Mouse (Mus musculus) intestine, embryonic 14.5 days (tissue): ENCODE measurements at regions not wholly inside any gene's neighbourhood (a gene's known extent, or its start where the extent isn't known, plus 50 kb on each side); places are given as distances from the start of the nearest gene placed in this dataset.
A peak's percentile ranks its signal among the peaks of the same experiment; 100 is the strongest.

Source experiments
- ATAC-seq: fragments of 200-750 bp; cut with Nextera tagmentation; replicated peaks from 2 replicates; pipeline ENCODE4 v1.8.0; 2017; ENCODE audit warnings: low read depth, moderate number of reproducible peaks, moderate TSS enrichment, moderate library complexity; ENCODE audit not compliant: low FRiP score, low TSS enrichment
- DNase-seq: peaks from one replicate; pipeline ENCODE4 v3.0.0-alpha.2; 2018; ENCODE audit warnings: low spot score
- H3K27ac ChIP-seq: fragments of 300-500 bp; sonication (generic); 2 replicates; pipeline ENCODE4 v1.5.1; 2014; ENCODE audit warnings: low read depth, mild to moderate bottlenecking, control low read depth
- H3K27me3 ChIP-seq: fragments of 300-500 bp; sonication (generic); replicated peaks from 2 replicates; pipeline ENCODE4 v1.6.1; 2014; ENCODE audit warnings: low read length, control low read depth; ENCODE audit not compliant: control insufficient read depth, insufficient read depth
- H3K36me3 ChIP-seq: fragments of 300-500 bp; sonication (generic); 2 replicates; pipeline ENCODE4 v1.6.1; 2014; ENCODE audit warnings: low read length, control low read depth; ENCODE audit not compliant: control insufficient read depth, insufficient read depth
- H3K4me1 ChIP-seq: fragments of 300-500 bp; sonication (generic); replicated peaks from 2 replicates; pipeline ENCODE4 v1.6.1; 2014; ENCODE audit warnings: low read length, control low read depth, mixed read lengths; ENCODE audit not compliant: control insufficient read depth, insufficient read depth
- H3K4me2 ChIP-seq: fragments of 300-500 bp; sonication (generic); 2 replicates; pipeline ENCODE4 v1.6.1; 2014; ENCODE audit warnings: low read length
- H3K4me3 ChIP-seq: fragments of 300-500 bp; sonication (generic); 2 replicates; pipeline ENCODE4 v1.5.1; 2014; ENCODE audit warnings: low read depth, low read length, control low read depth, mixed read lengths
- H3K9ac ChIP-seq: fragments of 300-500 bp; sonication (generic); 2 replicates; pipeline ENCODE4 v1.6.1; 2014; ENCODE audit warnings: mild to moderate bottlenecking, low read length
- H3K9me3 ChIP-seq: fragments of 300-500 bp; sonication (generic); 2 replicates; pipeline ENCODE4 v1.6.1; 2016; ENCODE audit warnings: low read length, control low read depth; ENCODE audit not compliant: control insufficient read depth
- WGBS: fragments of 180-500 bp; shearing (Covaris S2); extraction: QIAGEN DNeasy Blood & Tissue Kit; methylation state at CpG from one replicate; pipeline ENCODE4 v1.1.7; 2014; 5-methylcytosine and 5-hydroxymethylcytosine counted together

DNA sequence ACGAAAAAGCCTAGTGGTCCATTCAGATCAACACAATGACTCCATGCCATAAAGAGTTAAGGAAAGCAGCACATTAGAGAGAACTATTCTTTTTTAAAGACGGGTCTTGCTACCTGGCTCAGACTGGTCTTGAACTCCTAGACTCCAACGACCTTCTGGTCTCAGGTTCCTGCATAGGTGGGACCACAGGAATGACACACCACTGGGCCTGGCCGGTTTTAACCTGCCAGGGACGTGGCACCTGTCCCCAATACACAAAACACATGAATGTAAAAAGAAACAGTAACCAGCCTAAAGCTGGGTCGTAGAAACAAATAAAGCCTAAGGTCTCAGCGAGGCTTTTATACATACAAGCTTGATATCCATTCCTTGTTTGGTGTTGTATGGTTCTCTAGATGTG is 67.9 kb downstream of the Hes1 start:
- Histone ChIP-seq H3K36me3 (no peaks in the 10 kb centered on the region), H3K9ac (no peak overlapping the region), H3K27ac (no peak overlapping the region), H3K4me3 (no peak overlapping the region), H3K4me1 (peaks cover 7% of the 10 kb centered on the region; the same call in 1 of the 2 replicates), H3K9me3 (no peaks in the 10 kb centered on the region), H3K27me3 (no peaks in the 10 kb centered on the region), H3K4me2 (no peak overlapping the region)
- 72% methylated on average over 7 of the region's 7 CpGs for WGBS
- ATAC-seq (no peak), DNase-seq (no peak)

- H3K27ac ChIP-seq, result no peak overlapping the region
- H3K27me3 ChIP-seq, result no peaks in the 10 kb centered on the region
- no peak overlapping the region for H3K9ac ChIP-seq
- ATAC-seq (no peak), DNase-seq (no peak)
- no peak overlapping the region for H3K4me3 ChIP-seq
- no peaks in the 10 kb centered on the region for H3K36me3 ChIP-seq
- peaks cover 7% of the 10 kb centered on the region; the same call in 1 of the 2 replicates for H3K4me1 ChIP-seq
- 48% methylated on average over 6 of the region's 6 CpGs for WGBS
- no peaks in the 10 kb centered on the region for H3K9me3 ChIP-seq
- no peak overlapping the region for H3K4me2 ChIP-seq
Observed at GRCm38 (mm10) chr16:30134642-30135165, 70.5 kb downstream of the Hes1 start.

- H3K4me2 ChIP-seq, result no peak overlapping the region
- no peaks in the 10 kb centered on the region for H3K27me3 ChIP-seq
- H3K36me3 ChIP-seq, result no peaks in the 10 kb centered on the region
- WGBS, result 88% methylated on average over 5 of the region's 5 CpGs
- H3K4me1 ChIP-seq, result peaks cover 7% of the 10 kb centered on the region; the same call in 1 of the 2 replicates
- no peak overlapping the region for H3K4me3 ChIP-seq
- H3K9ac ChIP-seq, result no peak overlapping the region
- DNase-seq (no peak), ATAC-seq (no peak)
- H3K9me3 ChIP-seq, result no peaks in the 10 kb centered on the region
- H3K27ac ChIP-seq, result no peak overlapping the region
Observed at GRCm38 (mm10) chr16:30136849-30137248, 72.7 kb downstream of the Hes1 start.

DNA sequence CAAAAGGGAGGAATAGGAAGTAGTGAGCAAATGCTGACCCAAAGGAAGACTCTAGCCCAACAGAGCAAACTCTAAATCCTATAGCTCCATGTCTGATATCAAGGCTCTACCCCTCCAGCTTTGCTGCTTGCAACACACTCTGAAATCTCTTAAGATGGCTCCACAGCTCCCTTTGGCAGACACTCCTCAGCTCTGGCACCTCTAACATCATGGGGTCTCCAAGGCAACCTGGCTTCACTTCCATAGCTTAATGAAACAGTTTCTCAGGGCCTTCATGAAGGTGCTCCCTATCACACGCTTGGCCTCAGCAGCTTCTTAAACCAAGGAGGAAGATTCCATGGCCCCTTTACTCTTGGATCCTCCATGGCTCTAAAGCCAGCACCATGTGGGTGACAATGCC is 73.6 kb downstream of the Hes1 start:
- Histone ChIP-seq H3K4me1 (peaks cover 10% of the 10 kb centered on the region; the same call in 1 of the 2 replicates), H3K36me3 (no peaks in the 10 kb centered on the region), H3K27me3 (no peaks in the 10 kb centered on the region), H3K4me2 (no peak overlapping the region), H3K9ac (no peak overlapping the region), H3K27ac (no peak overlapping the region), H3K4me3 (no peak overlapping the region), H3K9me3 (no peaks in the 10 kb centered on the region)
- WGBS, result 93% methylated on average over 1 of the region's 1 CpGs
- ATAC-seq (no peak), DNase-seq (no peak)

DNA sequence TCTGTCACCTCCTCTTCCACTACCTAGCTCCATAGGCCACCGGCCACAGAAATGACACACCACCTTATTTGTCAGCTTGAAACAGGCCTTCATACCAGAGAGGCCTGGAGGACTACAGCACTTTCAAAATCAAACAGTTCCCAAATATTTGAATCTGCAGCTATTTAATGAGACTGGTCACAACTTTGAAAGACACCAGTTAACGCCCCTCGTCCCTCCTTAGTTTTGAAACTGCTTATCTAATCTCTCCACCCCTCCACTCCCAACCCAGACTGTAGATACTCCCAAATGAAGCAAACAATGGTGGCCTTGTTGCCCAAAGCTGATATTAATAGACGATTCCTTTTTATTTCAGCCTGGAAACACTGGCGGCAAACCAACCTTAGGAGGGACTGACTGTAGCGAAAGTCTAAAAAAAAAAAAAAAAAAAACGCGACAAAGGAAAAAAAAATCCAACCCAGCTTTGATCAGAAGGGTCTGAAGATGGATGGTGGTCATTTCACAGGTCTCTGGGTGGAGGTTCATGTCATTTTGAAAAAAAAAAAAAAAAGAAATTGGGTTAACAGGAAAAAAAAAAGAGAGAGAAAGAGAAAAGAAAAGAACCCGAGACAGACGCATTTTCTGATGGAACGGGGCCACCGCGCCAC is 80.8 kb downstream of the Hes1 start:
- Histone ChIP-seq H3K27me3 (no peaks in the 10 kb centered on the region), H3K36me3 (no peaks in the 10 kb centered on the region), H3K4me3 (no peak overlapping the region), H3K9me3 (no peaks in the 10 kb centered on the region), H3K4me2 (peak overlapping the region; percentile 42), H3K27ac (peak overlapping the region; percentile 23; the same call in 1 of the 2 replicates), H3K4me1 (peaks cover 15% of the 10 kb centered on the region), H3K9ac (peak overlapping the region; percentile 2; the same call in 1 of the 2 replicates)
- ATAC-seq, result no peak
- DNase-seq, result no peak
- WGBS, result 19% methylated on average over 13 of the region's 13 CpGs

DNA sequence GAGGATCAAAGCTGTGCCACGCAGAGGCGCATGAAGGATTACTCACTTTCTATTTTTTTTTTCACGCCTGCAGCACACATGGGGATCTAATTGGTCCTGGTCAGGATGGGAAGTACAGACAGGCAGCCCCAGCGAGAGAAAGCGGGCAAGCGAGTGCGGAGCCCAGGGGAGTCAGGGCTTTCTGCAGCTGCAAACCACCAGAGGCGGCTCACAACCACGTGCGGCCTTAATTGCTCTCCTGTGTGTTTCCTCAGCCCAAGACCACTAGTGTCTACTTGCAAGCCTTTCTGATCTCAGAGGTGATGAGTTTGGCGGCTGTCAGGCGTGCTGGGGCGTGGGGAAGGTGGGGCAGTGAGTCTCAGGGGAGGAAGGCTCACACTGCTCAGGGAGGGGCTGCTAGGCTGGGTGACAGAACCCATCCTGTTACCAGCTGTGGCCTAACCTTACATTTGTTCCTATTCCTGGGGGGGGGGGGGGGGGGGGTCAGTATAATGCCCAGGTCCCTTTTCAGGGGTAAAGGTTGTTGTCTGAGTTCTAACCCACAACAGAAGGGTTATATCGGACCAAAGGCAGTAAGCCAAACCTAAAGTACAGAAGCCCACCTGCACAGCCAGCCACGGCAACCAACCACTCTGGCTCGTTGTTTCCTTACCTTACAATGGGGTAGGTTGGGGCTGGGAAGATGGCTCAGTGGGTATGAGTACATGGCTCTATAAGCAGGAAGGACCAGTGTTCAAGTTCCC is 81.5 kb downstream of the Hes1 start:
- Histone ChIP-seq H3K36me3 (no peaks in the 10 kb centered on the region), H3K27ac (peak overlapping the region; percentile 23; the same call in 1 of the 2 replicates), H3K9ac (peak overlapping the region; percentile 2; the same call in 1 of the 2 replicates), H3K4me1 (peaks cover 15% of the 10 kb centered on the region), H3K4me2 (peak overlapping the region; percentile 42), H3K9me3 (no peaks in the 10 kb centered on the region), H3K27me3 (no peaks in the 10 kb centered on the region), H3K4me3 (no peak overlapping the region)
- ATAC-seq, result peak; percentile 65
- WGBS, result 17% methylated on average over 16 of the region's 16 CpGs
- peak; percentile 73 for DNase-seq

DNA sequence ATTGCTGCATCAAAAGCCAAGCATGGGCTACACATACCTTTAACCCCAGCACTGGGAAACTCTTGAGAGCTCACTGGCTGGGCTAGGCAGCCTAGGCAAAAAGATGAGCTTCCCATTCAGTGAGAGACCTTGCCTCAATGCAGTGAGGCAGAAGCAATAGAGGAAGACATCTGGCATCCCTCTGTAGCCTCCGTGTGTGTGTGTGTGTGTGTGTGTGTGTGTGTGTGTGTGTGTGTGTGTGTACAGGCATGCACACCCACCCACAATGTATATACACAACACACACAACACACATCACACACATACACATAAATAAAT is 82.0 kb downstream of the Hes1 start:
- Histone ChIP-seq H3K9ac (no peak overlapping the region), H3K4me3 (no peak overlapping the region), H3K27ac (no peak overlapping the region), H3K4me1 (peaks cover 15% of the 10 kb centered on the region), H3K9me3 (no peaks in the 10 kb centered on the region), H3K27me3 (no peaks in the 10 kb centered on the region), H3K4me2 (no peak overlapping the region), H3K36me3 (no peaks in the 10 kb centered on the region)
- WGBS, result 71% methylated on average over 1 of the region's 1 CpGs
- no peak for ATAC-seq
- DNase-seq, result no peak

DNA sequence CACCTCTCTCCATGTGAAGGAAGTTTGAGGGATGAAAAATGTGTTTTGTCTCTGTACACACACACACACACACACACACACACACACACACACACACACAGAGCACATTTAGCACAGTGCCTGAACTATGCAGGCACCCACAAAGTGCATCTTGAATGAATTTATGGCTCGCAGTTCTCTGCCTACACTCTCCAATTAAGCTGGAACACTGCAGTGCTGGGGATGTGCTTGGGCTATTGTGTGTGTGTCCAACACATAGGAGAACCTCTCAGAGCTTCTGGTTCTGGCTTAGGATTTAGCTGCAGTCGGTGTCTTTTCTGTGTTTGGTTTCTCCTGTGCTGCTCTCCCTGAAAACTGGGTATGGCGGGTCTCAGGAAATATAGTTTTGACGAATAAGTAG is 83.1 kb downstream of the Hes1 start:
- H3K4me3 ChIP-seq, result no peak overlapping the region
- H3K9ac ChIP-seq, result no peak overlapping the region

More for the DNA sequence above, 83.1 kb downstream of the Hes1 start:
- H3K4me1 ChIP-seq, result peaks cover 15% of the 10 kb centered on the region
- ATAC-seq (no peak), DNase-seq (no peak)
- no peaks in the 10 kb centered on the region for H3K9me3 ChIP-seq
- H3K36me3 ChIP-seq, result no peaks in the 10 kb centered on the region
- no peak overlapping the region for H3K27ac ChIP-seq
- H3K4me2 ChIP-seq, result no peak overlapping the region
- WGBS, result 78% methylated on average over 4 of the region's 4 CpGs
- H3K27me3 ChIP-seq, result no peaks in the 10 kb centered on the region
